Mouse (Mus musculus): ENCODE results near the gene Glis2. TPM values are rescaled to one million over a fixed set of nuclear protein-coding genes. Genes with fewer than 3 reads are reported as not detected.

Gene Glis2
- polyA plus RNA-seq, 1 experiment from 2014 or later, result 13.2 TPM

GRCm38 (mm10) chr16:4642190-4642589, 47.7 kb downstream of the Glis2 start:
- Histone ChIP-seq H3K9ac (replicated peaks; ENCODE audit: low read length) (no peak overlapping the region), H3K36me3 (ENCODE audit: control insufficient read depth, insufficient read depth, low read length) (no peaks in the 10 kb centered on the region; the same call in 1 of the 2 replicates), H3K27ac (replicated peaks; ENCODE audit: low read depth, low read length) (no peak overlapping the region), H3K27me3 (ENCODE audit: control insufficient read depth, insufficient read depth, low read length) (no peaks in the 10 kb centered on the region), H3K4me1 (ENCODE audit: control insufficient read depth, insufficient read depth, low read length) (peaks cover 15% of the 10 kb centered on the region; the same call in 1 of the 2 replicates), H3K9me3 (ENCODE audit: control insufficient read depth, low read length) (no peaks in the 10 kb centered on the region), H3K4me3 (replicated peaks; ENCODE audit: low read depth, low read length) (no peak overlapping the region), H3K4me2 (ENCODE audit: low read length) (peak overlapping the region; percentile 12; the same call in 1 of the 2 replicates)
- ATAC-seq (ENCODE audit: low FRiP score, low TSS enrichment), result no peak
- 44% methylated on average over 13 of the region's 13 CpGs for WGBS
- DNase-seq, result peak; percentile 24

GRCm38 (mm10) chr16:4642937-4643336, 48.4 kb downstream of the Glis2 start:
- 71% methylated on average over 6 of the region's 6 CpGs for WGBS
- no peak for ATAC-seq (ENCODE audit: low FRiP score, low TSS enrichment)
- H3K4me1 ChIP-seq (ENCODE audit: control insufficient read depth, insufficient read depth, low read length), result peaks cover 15% of the 10 kb centered on the region; the same call in 1 of the 2 replicates
- H3K36me3 ChIP-seq (ENCODE audit: control insufficient read depth, insufficient read depth, low read length), result no peaks in the 10 kb centered on the region; the same call in 1 of the 2 replicates
- no peak for DNase-seq
- H3K27ac ChIP-seq (replicated peaks; ENCODE audit: low read depth, low read length), result no peak overlapping the region
- no peaks in the 10 kb centered on the region for H3K9me3 ChIP-seq (ENCODE audit: control insufficient read depth, low read length)
- peak overlapping the region; percentile 12; the same call in 1 of the 2 replicates for H3K4me2 ChIP-seq (ENCODE audit: low read length)
- no peak overlapping the region for H3K9ac ChIP-seq (replicated peaks; ENCODE audit: low read length)
- H3K4me3 ChIP-seq (replicated peaks; ENCODE audit: low read depth, low read length), result no peak overlapping the region
- H3K27me3 ChIP-seq (ENCODE audit: control insufficient read depth, insufficient read depth, low read length), result no peaks in the 10 kb centered on the region

- Histone ChIP-seq H3K27ac (replicated peaks; ENCODE audit: low read depth, low read length) (no peak overlapping the region), H3K27me3 (ENCODE audit: control insufficient read depth, insufficient read depth, low read length) (no peaks in the 10 kb centered on the region), H3K36me3 (ENCODE audit: control insufficient read depth, insufficient read depth, low read length) (peaks cover under 1% of the 10 kb centered on the region; the same call in 1 of the 2 replicates), H3K9me3 (ENCODE audit: control insufficient read depth, low read length) (no peaks in the 10 kb centered on the region), H3K9ac (replicated peaks; ENCODE audit: low read length) (no peak overlapping the region), H3K4me3 (replicated peaks; ENCODE audit: low read depth, low read length) (no peak overlapping the region), H3K4me2 (ENCODE audit: low read length) (no peak overlapping the region), H3K4me1 (ENCODE audit: control insufficient read depth, insufficient read depth, low read length) (peaks cover 15% of the 10 kb centered on the region; the same call in 1 of the 2 replicates)
- DNase-seq (peak; percentile 68), ATAC-seq (ENCODE audit: low FRiP score, low TSS enrichment) (no peak)
- WGBS, result 67% methylated on average over 11 of the region's 11 CpGs
Measured at GRCm38 (mm10) chr16:4643670-4644419, 49.3 kb downstream of the Glis2 start.

GRCm38 (mm10) chr16:4645867-4646266, 51.4 kb downstream of the Glis2 start:
- Histone ChIP-seq H3K9ac (replicated peaks; ENCODE audit: low read length) (no peak overlapping the region), H3K27ac (replicated peaks; ENCODE audit: low read depth, low read length) (no peak overlapping the region), H3K27me3 (ENCODE audit: control insufficient read depth, insufficient read depth, low read length) (no peaks in the 10 kb centered on the region), H3K4me1 (ENCODE audit: control insufficient read depth, insufficient read depth, low read length) (peaks cover 7% of the 10 kb centered on the region; the same call in 1 of the 2 replicates), H3K36me3 (ENCODE audit: control insufficient read depth, insufficient read depth, low read length) (peaks cover 10% of the 10 kb centered on the region; the same call in 1 of the 2 replicates), H3K9me3 (ENCODE audit: control insufficient read depth, low read length) (no peaks in the 10 kb centered on the region), H3K4me3 (replicated peaks; ENCODE audit: low read depth, low read length) (no peak overlapping the region), H3K4me2 (ENCODE audit: low read length) (no peak overlapping the region)
- DNase-seq (no peak), ATAC-seq (ENCODE audit: low FRiP score, low TSS enrichment) (no peak)
- 73% methylated on average over 4 of the region's 4 CpGs for WGBS

GRCm38 (mm10) chr16:4646831-4647230, 52.3 kb downstream of the Glis2 start:
- no peak overlapping the region for H3K4me3 ChIP-seq (replicated peaks; ENCODE audit: low read depth, low read length)
- 84% methylated on average over 4 of the region's 4 CpGs for WGBS
- ATAC-seq (ENCODE audit: low FRiP score, low TSS enrichment) (no peak), DNase-seq (no peak)
- H3K27me3 ChIP-seq (ENCODE audit: control insufficient read depth, insufficient read depth, low read length), result no peaks in the 10 kb centered on the region
- 0 out of 2 replicates have a peak, but pooled peaks cover 4% of the 10 kb centered on the region for H3K4me1 ChIP-seq (ENCODE audit: control insufficient read depth, insufficient read depth, low read length)
- no peak overlapping the region for H3K4me2 ChIP-seq (ENCODE audit: low read length)
- H3K36me3 ChIP-seq (ENCODE audit: control insufficient read depth, insufficient read depth, low read length), result peaks cover 17% of the 10 kb centered on the region
- no peak overlapping the region for H3K9ac ChIP-seq (replicated peaks; ENCODE audit: low read length)
- H3K27ac ChIP-seq (replicated peaks; ENCODE audit: low read depth, low read length), result no peak overlapping the region
- no peaks in the 10 kb centered on the region for H3K9me3 ChIP-seq (ENCODE audit: control insufficient read depth, low read length)

- Histone ChIP-seq H3K4me1 (ENCODE audit: control insufficient read depth, insufficient read depth, low read length) (0 out of 2 replicates have a peak, but pooled peaks cover 4% of the 10 kb centered on the region), H3K9ac (replicated peaks; ENCODE audit: low read length) (no peak overlapping the region), H3K27ac (replicated peaks; ENCODE audit: low read depth, low read length) (no peak overlapping the region), H3K27me3 (ENCODE audit: control insufficient read depth, insufficient read depth, low read length) (no peaks in the 10 kb centered on the region), H3K9me3 (ENCODE audit: control insufficient read depth, low read length) (no peaks in the 10 kb centered on the region), H3K36me3 (ENCODE audit: control insufficient read depth, insufficient read depth, low read length) (peaks cover 26% of the 10 kb centered on the region), H3K4me3 (replicated peaks; ENCODE audit: low read depth, low read length) (no peak overlapping the region), H3K4me2 (ENCODE audit: low read length) (no peak overlapping the region)
- ATAC-seq (ENCODE audit: low FRiP score, low TSS enrichment) (no peak), DNase-seq (no peak)
- 79% methylated on average over 13 of the region's 13 CpGs for WGBS
Measured at GRCm38 (mm10) chr16:4647651-4648141, 53.2 kb downstream of the Glis2 start.

- no peak overlapping the region for H3K4me2 ChIP-seq (ENCODE audit: low read length)
- H3K9ac ChIP-seq (replicated peaks; ENCODE audit: low read length), result no peak overlapping the region
- no peaks in the 10 kb centered on the region for H3K9me3 ChIP-seq (ENCODE audit: control insufficient read depth, low read length)
- no peak overlapping the region for H3K27ac ChIP-seq (replicated peaks; ENCODE audit: low read depth, low read length)
- H3K36me3 ChIP-seq (ENCODE audit: control insufficient read depth, insufficient read depth, low read length), result peaks cover 30% of the 10 kb centered on the region
- H3K27me3 ChIP-seq (ENCODE audit: control insufficient read depth, insufficient read depth, low read length), result no peaks in the 10 kb centered on the region
- ATAC-seq (ENCODE audit: low FRiP score, low TSS enrichment) (no peak), DNase-seq (no peak)
- no peak overlapping the region for H3K4me3 ChIP-seq (replicated peaks; ENCODE audit: low read depth, low read length)
- H3K4me1 ChIP-seq (ENCODE audit: control insufficient read depth, insufficient read depth, low read length), result 0 out of 2 replicates have a peak, but pooled peaks cover 4% of the 10 kb centered on the region
- 76% methylated on average over 28 of the region's 28 CpGs for WGBS
Measured at GRCm38 (mm10) chr16:4648416-4649023, 54.0 kb downstream of the Glis2 start.

GRCm38 (mm10) chr16:4649211-4649610, 54.7 kb downstream of the Glis2 start:
- Histone ChIP-seq H3K9me3 (ENCODE audit: control insufficient read depth, low read length) (no peaks in the 10 kb centered on the region), H3K27ac (replicated peaks; ENCODE audit: low read depth, low read length) (no peak overlapping the region), H3K4me3 (replicated peaks; ENCODE audit: low read depth, low read length) (no peak overlapping the region), H3K36me3 (ENCODE audit: control insufficient read depth, insufficient read depth, low read length) (peaks cover 31% of the 10 kb centered on the region), H3K9ac (replicated peaks; ENCODE audit: low read length) (no peak overlapping the region), H3K4me2 (ENCODE audit: low read length) (no peak overlapping the region), H3K27me3 (ENCODE audit: control insufficient read depth, insufficient read depth, low read length) (no peaks in the 10 kb centered on the region), H3K4me1 (ENCODE audit: control insufficient read depth, insufficient read depth, low read length) (no peaks in the 10 kb centered on the region)
- DNase-seq, result no peak
- ATAC-seq (ENCODE audit: low FRiP score, low TSS enrichment), result no peak
- WGBS, result 89% methylated on average over 5 of the region's 5 CpGs

All from midbrain, embryonic 14.5 days (tissue).